Mouse (Mus musculus) layer of hippocampus, adult 11-12 months (tissue): ENCODE measurements around the gene Zbp1.

Experiments
- DNase-seq: peaks from one replicate; pipeline ENCODE4 v3.0.0; 2022; ENCODE audit warnings: low spot score

The Zbp1 gene

DNA sequence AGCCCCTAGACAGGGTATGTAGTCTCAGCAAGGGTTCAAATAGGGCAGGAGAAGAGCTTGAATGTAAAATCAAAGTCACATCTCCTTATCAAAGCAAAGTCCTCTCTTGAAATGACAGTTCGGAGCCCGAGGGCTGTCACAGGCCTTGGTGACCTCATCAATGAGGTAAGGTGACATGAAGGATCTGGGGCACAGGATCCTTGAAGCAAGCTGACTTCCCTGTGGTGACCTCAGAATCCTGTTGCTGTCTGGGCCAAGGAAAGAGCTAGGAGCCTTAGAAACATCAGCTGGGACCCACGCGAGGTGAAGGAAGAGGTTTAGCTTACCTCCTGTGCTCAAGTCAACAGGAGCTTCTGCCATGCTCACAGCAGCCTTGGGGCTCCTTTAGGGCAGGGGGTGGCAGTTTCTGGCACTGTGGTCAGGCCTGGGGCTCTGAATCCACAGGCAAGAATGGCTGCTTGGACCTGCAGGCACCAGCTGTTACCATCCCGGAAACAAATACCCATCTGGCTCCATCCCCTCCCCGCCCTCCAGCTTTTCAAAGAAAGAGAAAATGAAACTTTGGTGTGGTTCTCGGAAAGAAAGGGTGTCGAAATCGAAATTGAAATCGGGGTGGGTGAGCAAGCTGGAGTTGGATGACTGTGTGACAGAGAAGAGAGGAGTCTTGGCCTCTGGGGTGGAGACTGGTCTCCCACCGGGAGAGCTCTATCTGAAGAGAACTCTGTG is at the start of gene Zbp1:
Gene Zbp1, minus strand, starts transcription at position 508 of the 726 bp plus-strand sequence.
- no peak for DNase-seq

DNA sequence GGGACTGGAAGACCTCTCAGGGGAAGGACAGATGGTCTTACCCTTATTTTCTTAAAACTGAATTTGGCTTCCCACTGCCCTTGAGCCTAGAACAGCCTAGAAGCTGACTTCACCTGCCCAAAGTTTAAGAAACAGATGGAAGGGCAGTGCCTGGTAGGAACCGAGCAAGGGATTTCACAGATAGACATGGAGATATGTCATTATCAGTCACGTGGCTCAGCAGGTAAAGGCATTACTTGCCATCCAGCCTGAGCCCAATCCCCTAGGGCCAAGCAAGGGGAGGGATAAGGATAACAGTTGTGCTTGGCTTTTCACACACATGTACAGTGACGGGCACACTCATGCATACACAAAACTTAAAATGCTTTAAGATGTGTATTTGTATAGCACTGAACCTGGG is 48.8 kb upstream of the Zbp1 start:
- no peak for DNase-seq

DNA sequence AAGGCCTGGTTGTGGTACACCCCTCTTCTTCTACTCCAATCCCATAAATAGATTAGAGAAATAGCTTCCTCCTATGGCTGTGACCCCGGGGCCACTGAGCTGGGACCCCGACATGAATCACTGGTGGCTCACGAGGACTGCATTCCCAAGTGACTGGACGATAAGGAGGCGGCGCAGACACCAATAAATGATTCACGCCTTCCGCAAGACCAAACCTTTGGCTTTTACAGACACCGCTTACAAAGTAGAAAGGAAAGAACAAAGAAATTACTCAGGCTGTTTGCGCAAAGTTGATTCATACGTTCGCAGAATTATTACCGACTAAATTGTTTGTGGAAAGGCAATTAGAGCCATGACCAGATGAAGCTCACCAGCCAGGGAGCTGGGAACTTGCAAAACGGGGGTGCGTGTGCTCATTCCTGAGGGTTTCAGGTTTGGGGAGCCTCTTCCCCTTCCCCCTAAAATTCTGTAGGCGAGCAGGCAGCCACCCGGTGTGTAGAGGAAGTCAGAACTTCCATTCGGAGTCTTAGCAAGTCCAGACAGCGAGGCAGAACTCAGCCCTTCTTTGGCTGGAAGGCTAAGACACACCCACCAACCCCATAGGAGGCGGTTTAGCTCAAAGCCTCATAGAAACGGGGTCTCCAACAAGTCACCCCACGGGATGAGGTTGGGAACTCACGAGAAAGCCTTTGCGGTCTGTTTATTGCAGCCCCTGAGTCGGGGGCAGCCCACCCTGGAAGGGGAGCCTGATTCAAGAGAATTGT is 47.8 kb upstream of the Zbp1 start:
- no peak for DNase-seq

DNA sequence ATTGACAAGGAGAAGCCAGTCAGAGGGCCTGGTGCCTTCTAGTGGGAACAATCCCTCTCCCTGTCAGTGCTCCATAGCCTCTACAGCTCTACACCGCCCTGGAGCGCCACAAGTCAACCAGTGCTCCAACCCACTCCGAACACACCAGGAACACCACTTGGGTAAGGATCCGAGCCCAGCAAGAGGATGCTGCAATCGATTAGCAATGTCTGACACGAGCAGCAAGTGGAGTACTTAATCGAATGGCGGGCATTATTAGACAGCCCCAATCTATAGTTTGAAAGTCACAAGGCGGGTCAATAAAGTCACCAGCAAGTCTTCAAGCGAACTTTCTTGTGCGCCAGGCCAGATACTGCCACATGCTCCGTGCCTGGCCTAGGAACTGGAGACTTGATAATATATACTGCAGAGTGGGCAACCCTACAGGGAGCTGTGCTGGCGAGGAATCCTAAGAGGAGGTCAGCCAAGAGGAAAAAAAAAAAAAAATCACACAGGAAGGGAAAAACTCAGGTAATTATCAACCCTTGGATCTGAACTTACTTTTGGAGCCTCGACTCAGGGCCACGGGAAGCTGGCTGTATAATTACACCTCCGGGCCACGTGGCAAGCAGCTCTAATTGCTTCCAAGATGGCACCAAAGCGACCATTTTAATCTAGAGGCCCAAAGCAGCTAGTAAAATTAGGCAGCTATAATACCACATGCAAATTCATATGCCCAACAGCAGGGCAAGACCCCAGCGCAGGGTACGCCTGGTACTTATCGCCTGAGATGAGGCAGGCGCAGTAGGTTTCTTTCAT is 46.9 kb upstream of the Zbp1 start:
- DNase-seq = no peak

DNA sequence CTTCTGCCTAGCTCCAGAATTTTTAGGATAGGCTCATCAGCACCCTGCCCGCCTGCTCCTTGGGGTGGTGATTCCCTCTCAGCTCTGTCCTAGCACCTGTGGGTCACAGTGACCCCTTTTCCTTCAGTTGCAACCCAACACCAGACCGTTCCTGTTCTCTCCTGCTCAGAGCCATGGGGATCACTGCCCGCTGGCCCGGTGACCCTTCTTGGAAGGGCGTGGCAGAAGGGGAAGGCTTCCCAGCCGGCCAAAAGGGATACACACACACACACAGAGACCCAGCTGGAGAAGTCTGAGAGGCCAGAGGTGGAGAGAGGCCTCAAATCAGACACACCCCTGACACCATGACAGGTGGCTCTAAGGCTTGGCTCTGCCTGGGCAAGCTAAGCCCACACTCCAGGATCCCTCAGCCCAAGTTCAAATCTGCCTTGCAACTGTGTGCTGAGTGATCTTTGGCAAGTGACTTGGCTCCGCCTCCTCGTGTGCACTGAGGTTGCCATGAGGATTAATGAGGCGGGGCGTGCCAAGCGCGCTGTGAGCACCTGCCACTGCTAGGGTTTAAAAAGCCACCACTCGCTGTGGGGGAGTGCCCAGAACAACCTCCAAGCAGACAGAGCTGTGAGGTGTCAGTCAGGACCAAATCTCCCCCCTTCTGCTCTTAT is 45.9 kb upstream of the Zbp1 start:
- no peak for DNase-seq

DNA sequence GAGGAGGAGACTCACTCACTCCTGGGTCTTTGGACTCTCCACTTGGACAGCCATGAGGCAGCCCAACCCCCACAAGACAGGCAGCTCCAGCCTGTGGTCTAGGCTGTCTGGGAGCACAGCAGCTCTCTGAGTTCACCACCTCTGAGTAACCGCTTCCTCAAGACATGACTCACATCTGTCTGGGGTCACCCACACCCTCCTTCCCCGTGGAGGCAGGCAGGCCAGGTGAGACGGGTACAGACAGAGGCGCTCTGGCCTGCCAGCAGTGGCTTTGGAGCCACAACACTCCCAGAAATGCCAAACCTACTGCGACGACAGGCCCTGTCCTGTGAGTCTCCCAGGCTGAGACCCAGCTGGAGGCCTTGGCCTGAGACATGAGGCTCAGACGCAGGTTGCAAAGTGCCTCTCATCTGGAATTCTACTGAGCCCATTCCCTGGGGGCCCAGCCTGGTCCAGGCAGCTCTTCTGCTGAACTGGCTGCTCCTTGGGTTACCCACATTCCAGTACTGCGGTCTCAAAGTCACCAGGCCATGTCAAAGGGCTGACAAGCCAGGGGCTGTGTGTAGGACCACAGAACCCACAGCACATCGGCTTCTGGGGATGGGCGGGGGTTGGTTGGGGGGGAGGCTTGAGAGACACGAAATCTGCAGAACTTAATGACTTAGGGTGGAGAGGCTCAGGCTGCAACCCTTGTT is 45.1 kb upstream of the Zbp1 start:
- no peak for DNase-seq

DNA sequence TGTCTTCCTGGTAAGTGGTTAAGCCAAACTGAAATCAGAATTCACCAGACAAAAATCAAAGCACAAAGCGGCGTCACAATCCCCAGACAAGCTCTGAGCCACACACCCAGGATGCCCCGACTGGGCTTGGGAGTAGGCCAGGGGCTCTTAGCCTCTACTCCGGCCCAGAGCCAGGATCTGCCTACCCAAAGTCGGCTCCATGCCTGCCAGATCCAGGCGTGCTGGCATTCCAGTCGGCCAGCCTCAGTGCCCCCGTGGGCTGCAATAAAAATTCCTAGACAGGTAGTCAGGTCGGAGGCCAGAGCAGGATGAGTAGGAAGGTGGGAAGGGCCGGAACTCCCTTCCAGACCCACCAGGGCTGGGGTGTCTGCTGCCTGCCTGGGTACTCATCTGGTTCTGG is 42.8 kb upstream of the Zbp1 start:
- DNase-seq = no peak

DNA sequence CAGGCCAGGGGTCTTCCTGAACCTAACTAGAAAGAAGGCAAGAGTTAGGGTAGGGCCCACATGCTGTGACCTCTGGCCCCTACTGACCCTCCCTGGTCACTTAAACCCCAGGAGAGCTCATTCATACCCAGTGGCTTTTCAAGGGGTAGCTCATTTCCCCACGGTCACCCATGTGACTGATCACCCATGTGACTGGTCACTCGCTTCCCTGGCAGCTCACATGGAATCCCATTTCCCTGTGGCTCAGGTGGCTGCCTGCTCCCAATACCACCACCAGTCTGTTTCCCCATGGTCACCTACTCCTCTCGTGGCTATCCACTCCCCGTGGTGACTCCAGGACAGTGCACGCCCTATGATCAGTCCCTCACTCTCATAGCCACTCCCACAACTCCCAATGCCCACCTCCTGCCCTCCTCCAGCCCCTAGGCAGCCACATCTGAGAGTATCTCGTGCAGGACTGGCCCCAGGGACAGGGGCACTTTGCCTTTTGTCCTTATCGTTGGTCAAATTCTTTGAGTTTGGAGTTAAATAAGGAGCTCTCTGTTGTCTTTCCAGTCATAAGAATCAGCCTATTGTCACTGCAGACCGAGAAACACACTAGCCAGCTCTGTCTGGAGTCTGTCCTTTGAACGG is 39.9 kb upstream of the Zbp1 start:
- DNase-seq = no peak

DNA sequence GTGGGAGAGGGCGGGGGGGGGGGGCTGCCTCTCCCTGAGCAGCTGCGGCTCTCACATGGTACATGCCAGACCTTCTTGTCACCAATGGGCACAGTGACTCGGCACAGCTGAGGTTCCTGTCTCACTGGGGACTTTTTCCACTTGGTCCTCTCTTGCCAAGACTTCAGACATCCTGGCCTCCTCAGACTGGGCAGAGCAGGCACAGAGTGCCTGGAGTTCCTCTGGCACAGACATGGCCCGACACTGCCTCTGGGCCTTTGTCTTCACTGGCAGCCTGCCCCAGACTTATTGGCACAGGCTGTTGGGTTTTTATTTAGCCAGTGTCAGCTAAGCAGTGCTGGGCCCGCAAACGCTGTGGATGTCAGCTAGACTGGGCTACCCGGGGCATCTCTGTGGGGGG is 38.9 kb upstream of the Zbp1 start:
- peak; percentile 83 for DNase-seq

DNA sequence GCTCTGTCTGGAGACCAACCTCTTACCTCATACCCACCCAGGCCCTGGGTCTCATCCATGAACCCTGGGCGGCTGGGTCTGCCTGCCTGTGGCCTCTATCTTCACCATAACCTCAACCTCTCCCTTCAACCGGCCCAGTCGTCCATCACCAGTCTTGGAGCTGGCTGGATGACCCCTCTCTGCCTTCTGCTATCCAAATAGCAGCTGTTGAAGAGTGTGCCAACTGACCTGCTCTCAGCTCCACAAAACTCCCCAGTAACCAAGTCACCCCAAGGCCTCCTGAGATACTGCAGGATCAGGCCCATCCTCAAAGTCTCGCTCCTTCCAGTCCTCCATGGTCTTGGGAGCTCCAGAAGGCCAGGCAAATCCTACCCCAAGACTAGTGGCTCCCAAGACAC is 37.8 kb upstream of the Zbp1 start:
- DNase-seq = no peak

DNA sequence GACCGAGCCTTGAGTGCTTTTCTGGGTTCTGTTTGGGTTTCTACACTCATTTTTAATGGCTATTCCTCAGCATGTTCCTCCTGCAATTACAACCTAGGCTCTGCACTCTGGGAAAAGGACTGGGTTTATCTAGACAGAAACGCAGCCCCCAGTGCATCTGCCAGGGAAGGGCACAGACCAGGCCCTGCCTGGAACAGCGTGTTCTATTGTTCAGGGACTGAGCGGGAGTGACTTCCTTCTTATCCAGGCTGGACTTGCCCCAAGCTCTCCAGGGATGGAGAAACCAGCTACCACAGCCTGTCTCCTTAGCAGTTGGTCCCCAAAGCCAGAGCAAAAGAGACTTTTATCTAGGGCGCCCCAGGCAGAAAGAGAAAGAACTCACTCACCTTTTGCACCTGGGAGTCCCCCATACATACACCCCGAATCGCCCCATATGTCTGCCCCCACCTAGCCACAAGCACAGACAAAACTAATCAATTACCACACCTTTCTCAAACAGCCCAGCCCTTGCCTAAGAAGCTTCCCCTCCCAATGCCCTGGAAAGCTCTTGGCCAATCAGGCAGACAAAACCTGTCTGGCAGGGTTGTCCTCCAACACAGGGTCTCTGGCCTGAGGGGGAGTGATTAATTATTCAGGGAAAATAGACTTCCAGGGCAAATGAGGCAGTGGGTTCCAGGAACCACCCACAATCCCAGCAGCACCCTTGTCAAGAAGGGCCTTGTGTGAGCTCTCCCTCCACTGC is 37.3 kb upstream of the Zbp1 start:
- DNase-seq = no peak

DNA sequence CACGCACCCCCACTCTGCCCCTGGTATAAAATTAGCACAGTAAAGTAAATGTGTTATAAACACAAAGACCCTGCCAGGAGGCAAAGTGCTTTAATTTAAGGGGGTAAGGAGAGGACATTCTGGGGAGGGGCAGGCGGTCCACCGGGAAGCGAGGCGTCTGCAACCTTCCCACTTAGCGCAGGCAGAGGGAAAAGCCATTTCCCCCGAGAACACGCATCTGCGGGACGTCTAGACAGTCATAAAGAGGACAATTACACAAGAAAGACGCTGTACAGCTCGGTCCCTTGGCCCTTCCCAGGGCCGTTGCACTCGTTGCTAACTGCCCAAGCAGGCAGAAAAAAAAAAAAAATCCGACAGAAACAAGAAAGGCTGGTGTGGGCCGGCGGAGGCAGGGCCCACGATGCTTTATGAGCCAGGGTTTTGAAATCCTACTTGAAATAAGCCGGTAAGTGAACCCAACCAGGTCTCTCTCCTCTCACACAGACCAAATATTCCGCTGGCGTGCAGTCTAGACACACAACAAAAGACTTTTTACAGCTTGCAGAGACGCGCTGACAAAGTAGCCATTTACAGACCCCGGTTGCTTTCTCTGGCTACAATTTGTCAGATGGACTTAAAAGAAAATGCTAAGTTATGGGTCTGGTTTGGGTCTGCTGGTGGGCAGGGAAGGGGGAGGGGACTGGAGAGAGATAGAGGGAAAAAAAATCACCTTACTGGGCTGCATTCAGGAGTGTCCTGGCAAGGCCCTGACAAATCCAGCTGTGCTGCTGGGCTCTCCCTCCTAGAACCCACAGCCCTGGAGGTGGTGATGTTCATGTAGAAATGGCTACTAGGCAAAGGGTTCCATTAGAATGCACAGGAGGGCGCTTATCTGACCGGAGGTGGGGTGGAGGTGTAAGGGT is 35.3 kb upstream of the Zbp1 start:
- DNase-seq = no peak

DNA sequence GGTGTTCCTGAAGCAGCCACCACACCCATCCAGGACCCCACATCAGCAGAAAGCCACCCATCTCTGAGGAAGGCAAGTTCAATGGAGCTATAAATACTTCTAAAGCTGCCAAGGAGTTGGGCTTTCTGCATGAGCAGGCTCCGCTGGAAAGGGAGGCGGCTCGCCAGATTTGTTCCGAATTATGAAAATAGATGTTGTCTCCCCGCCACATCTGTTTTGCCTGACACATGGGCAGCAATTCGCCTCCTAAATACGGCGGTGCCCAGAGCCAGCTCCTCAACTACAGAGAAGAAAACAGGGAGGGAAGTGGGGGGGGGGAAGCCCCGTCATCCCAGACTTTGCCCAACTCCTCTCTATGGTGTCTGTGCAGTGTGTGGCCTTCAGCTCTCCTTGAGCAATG is 33.0 kb upstream of the Zbp1 start:
- no peak for DNase-seq

DNA sequence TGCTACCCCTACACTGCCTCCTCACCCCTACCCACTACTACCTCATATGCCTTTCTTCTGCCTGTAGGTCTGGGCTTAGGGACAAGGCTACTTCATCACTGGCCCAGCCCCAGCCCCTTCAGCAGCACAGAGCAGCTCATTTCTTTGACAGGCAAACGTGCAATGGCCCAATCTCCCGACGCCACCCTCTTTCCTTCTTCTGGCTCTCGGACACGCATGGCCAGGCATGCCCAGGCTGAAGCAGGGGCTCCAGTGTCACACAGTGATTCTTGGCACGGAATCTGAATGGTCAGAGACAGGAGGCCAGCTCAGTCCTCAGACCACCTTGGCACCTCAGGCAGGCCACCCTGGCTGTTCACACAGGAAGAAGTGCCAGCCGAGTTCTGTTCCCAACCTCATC is 32.4 kb upstream of the Zbp1 start:
- no peak for DNase-seq

DNA sequence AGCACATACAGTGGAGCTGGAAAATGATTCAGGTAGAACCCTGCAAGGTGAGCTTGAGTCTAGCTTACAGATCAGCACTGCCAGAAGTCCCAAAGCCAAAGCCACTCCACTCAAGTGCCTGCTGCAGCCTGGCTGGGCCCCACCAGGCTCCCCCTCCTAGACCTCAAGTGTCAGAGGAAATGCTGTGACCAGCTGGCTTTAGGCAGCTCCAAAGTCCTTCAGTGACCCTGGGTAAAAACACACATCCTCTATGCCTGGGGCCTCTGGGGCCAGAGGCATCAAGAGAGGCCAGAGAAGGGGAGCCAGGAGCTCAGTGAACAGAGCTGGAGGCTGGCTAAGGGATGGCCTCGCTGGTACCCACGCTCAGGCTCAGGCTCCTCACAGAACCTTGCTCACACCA is 31.7 kb upstream of the Zbp1 start:
- no peak for DNase-seq

DNA sequence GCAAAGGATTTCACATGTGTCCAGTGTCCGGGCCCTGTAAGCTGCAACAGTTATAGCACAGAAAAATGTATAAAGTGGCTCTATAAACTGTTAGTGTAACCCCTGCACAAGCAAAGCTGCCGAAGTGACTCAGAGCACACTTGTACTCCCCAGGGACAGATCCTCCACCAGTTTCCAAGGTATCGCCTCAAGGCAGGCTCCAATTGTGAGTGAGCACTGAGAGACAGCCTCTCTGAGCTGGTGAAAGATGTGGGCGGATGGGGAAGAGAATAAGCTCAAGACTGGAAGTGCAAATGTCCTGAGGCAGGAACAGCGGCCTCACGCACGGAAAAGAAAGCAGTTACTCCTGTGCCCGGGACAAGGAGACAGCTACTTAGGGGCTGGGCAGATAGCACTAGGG is 31.2 kb upstream of the Zbp1 start:
- no peak for DNase-seq

DNA sequence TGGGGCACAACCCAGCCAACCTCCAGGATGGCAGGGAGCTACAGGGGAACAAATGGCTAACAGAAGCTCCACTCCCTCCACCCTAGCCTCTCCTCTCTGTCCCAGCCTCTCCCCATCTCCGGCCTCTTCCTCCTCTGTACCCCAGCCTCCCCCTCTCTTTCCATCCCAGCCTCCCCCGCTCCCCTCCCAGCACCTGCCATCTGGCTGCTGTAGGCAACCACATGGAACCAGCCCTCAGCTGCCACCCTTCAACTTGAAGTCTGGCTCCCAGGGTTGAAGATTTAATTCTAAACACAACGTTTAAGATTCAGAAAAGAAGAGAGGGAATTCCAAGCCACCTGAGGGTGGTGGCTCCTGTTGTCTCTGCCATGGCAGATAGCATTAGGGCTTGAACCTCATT is 30.7 kb upstream of the Zbp1 start:
- DNase-seq = no peak

DNA sequence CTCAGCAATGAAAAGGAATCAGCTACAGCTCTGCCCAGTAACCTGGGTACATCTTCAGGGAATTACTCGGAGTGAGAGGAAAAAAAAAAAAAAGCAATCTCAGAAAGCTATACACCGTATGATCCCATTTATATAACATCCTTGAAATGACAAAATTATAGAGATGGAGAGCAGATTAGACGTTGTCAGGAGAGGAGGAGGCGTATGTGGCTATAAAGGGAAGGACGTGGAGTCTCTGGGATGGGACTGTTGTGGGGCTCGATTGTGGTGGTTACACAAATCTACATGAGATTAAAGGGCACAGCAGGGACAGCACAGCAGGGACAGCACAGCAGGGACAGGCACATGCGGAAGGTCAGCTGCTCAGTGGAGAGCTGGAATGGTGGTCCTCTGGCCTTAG is 30.1 kb upstream of the Zbp1 start:
- no peak for DNase-seq

DNA sequence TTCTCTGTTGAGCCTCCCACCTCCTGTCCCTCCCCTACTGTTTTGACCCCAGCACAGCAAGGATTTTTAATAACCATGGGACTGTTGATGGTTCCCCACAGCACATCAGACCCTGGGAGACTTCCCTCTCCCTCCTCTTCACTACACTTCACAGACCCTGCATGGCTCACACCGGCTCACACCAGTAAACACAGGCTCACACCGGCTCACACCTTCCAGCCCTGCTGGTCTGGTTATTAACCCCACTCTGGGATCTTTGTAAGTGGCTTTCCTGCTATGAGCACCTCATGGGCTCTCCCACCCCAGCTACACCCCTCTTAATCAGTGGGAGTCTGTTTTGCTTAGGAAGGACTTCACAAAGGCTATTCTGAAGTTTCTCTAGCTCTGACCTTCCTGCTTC is 29.2 kb upstream of the Zbp1 start:
- no peak for DNase-seq

DNA sequence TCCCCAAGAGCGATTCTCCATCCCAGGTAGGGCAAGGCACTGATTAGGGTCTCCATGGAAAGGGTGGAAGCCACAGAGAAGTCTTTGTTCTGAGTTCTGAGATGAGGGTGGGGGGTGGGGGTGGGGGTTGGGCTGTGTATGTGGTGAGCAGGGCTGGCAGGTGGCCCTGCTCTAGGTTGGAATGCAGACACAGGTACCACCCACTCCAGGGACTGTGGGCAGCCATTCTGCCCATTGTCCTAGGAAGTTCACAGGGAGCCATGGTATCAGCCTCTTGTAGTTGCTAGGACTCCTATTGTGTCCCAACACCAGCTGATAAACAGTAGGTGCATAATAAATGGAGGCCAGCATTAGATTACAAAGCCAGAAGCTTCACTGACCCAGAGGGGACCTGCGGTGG is 28.5 kb upstream of the Zbp1 start:
- no peak for DNase-seq
